Mouse (Mus musculus): ENCODE data around the gene Rps16.

DNA sequence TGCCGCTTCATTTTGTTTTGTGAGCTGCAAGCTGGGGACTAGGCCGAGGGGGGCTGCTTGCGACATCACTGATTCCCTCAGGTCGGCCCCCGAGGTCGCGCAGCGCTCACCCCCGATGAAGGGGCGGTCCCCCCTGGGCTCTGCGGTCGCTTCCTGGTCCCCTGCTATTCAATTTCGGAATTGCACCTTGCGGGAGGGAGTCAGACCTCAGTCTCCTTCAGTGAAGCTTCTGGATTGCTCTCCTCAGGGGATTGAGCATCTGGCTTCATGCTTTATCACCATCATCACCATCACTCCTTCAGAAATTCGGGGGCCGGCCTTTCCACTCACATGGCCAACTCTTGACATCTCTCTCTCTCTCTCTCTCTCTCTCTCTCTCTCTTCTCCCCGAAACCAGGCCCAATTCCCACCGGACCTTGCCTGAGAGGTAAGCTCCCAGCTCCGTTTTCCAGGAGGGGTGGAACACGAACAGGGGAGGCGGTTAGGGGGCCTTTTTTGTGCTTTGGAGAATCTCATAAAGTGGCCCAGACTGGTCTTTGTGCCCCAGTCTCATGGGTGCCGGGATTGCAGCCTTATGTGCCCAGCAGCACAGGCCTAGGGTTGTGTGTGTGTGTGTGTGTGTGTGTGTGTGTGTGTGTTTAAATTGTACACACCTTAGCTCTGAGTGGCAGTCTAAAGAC, 43.0 kb downstream of the Rps16 start:
- TF ChIP-seq CTCF (IDR thresholded peaks at IDR 0.05; ENCODE audit: control insufficient read depth, insufficient read depth, insufficient read length), result no peak
- TF ChIP-seq MYOG (IDR thresholded peaks at IDR 0.05; ENCODE audit: control insufficient read depth, extremely low read depth, insufficient read length), result no peak
- no peak for TF ChIP-seq USF1 (IDR thresholded peaks at IDR 0.05; ENCODE audit: low read depth)
- no peak for TF ChIP-seq MAX (IDR thresholded peaks at IDR 0.05)
- TF ChIP-seq CEBPB (IDR thresholded peaks at IDR 0.05; ENCODE audit: low read depth), result no peak
- no peak for TF ChIP-seq MYOD1 (IDR thresholded peaks at IDR 0.05; ENCODE audit: control insufficient read depth, insufficient read length, low read depth)
- TF ChIP-seq FOSL1 (IDR thresholded peaks at IDR 0.05; ENCODE audit: insufficient read depth, low read length, poor library complexity, severe bottlenecking), result no peak
